Mouse (Mus musculus): Measurements from ENCODE around the gene Prr5l. TPM values are rescaled to one million over a fixed set of nuclear protein-coding genes. Genes with fewer than 3 reads are reported as not detected.

Gene Prr5l
- polyA plus RNA-seq, 1 experiment from 2014 or later = 38.1 TPM

DNA sequence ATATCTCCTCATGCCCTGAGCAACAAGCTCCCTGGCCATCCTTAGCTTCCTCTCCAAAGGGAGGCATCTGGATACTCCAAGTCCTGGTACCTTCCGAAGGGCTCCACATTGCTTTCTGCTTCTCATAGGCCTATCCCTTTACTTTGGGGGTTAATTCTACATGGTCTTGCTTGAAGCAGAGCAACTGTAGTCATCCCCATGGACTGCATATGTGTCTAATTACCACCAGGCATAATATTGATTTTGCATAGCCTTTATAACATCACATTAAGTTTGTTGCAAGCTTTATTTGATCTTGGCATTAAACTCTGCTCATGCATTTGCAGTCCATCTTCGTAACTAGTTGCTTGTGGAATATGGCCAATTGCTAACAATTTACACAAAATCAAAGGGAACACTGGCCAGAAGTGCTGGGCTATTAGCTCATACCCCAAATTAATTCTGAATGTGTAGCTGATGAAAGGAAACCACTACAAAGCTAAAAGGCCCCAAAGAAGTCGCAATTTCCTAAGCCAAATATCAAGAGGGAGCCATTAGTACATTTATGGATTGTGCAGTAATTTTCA, 21.8 kb downstream of the Prr5l start:
- Histone ChIP-seq H3K36me3 (ENCODE audit: insufficient read depth, low read length) (no peaks in the 10 kb centered on the region), H3K4me2 (ENCODE audit: low read length) (no peak overlapping the region), H3K4me1 (replicated peaks; ENCODE audit: insufficient read depth, low read length) (no peaks in the 10 kb centered on the region), H3K27ac (no peak overlapping the region), H3K4me3 (replicated peaks; ENCODE audit: low read depth, low read length) (no peak overlapping the region), H3K9ac (ENCODE audit: low read depth, low read length) (no peak overlapping the region), H3K27me3 (ENCODE audit: insufficient read depth, low read length) (no peaks in the 10 kb centered on the region), H3K9me3 (replicated peaks; ENCODE audit: low read length) (no peaks in the 10 kb centered on the region)
- TF ChIP-seq CTCF (IDR thresholded peaks at IDR 0.05; ENCODE audit: low read depth) = no peak
- ATAC-seq (replicated peaks; ENCODE audit: low FRiP score, low read depth) = no peak
- DNase-seq (ENCODE audit: low spot score) = no peak
- 91% methylated on average over 3 of the region's 3 CpGs for WGBS

- Histone ChIP-seq H3K4me2 (ENCODE audit: low read length) (no peak overlapping the region), H3K4me3 (replicated peaks; ENCODE audit: low read depth, low read length) (no peak overlapping the region), H3K36me3 (ENCODE audit: insufficient read depth, low read length) (no peaks in the 10 kb centered on the region), H3K27ac (no peak overlapping the region), H3K27me3 (ENCODE audit: insufficient read depth, low read length) (no peaks in the 10 kb centered on the region), H3K4me1 (replicated peaks; ENCODE audit: insufficient read depth, low read length) (no peaks in the 10 kb centered on the region), H3K9ac (ENCODE audit: low read depth, low read length) (no peak overlapping the region), H3K9me3 (replicated peaks; ENCODE audit: low read length) (no peaks in the 10 kb centered on the region)
- no peak for DNase-seq (ENCODE audit: low spot score)
- 79% methylated on average over 9 of the region's 9 CpGs for WGBS
- no peak for ATAC-seq (replicated peaks; ENCODE audit: low FRiP score, low read depth)
- no peak for TF ChIP-seq CTCF (IDR thresholded peaks at IDR 0.05; ENCODE audit: low read depth)
These were observed 26.7 kb downstream of the Prr5l start for GRCm38 (mm10) chr2:101856174-101856573.

- no peak overlapping the region for H3K27ac ChIP-seq
- no peak overlapping the region for H3K4me3 ChIP-seq (replicated peaks; ENCODE audit: low read depth, low read length)
- WGBS = 62% methylated on average over 7 of the region's 7 CpGs
- no peak for DNase-seq (ENCODE audit: low spot score)
- no peak overlapping the region for H3K4me2 ChIP-seq (ENCODE audit: low read length)
- H3K27me3 ChIP-seq (ENCODE audit: insufficient read depth, low read length) = no peaks in the 10 kb centered on the region
- no peak for ATAC-seq (replicated peaks; ENCODE audit: low FRiP score, low read depth)
- H3K4me1 ChIP-seq (replicated peaks; ENCODE audit: insufficient read depth, low read length) = no peaks in the 10 kb centered on the region
- H3K9me3 ChIP-seq (replicated peaks; ENCODE audit: low read length) = no peaks in the 10 kb centered on the region
- no peak overlapping the region for H3K9ac ChIP-seq (ENCODE audit: low read depth, low read length)
- no peak for TF ChIP-seq CTCF (IDR thresholded peaks at IDR 0.05; ENCODE audit: low read depth)
- H3K36me3 ChIP-seq (ENCODE audit: insufficient read depth, low read length) = no peaks in the 10 kb centered on the region
These were observed 28.0 kb downstream of the Prr5l start for GRCm38 (mm10) chr2:101854792-101855191.

- 54% methylated on average over 7 of the region's 7 CpGs for WGBS
- Histone ChIP-seq H3K4me1 (replicated peaks; ENCODE audit: insufficient read depth, low read length) (no peaks in the 10 kb centered on the region), H3K4me2 (ENCODE audit: low read length) (no peak overlapping the region), H3K9me3 (replicated peaks; ENCODE audit: low read length) (no peaks in the 10 kb centered on the region), H3K27ac (no peak overlapping the region), H3K9ac (ENCODE audit: low read depth, low read length) (no peak overlapping the region), H3K27me3 (ENCODE audit: insufficient read depth, low read length) (no peaks in the 10 kb centered on the region), H3K4me3 (replicated peaks; ENCODE audit: low read depth, low read length) (no peak overlapping the region), H3K36me3 (ENCODE audit: insufficient read depth, low read length) (no peaks in the 10 kb centered on the region)
- TF ChIP-seq CTCF (IDR thresholded peaks at IDR 0.05; ENCODE audit: low read depth) = no peak
- DNase-seq (ENCODE audit: low spot score) (no peak), ATAC-seq (replicated peaks; ENCODE audit: low FRiP score, low read depth) (no peak)
These were observed 40.1 kb downstream of the Prr5l start for GRCm38 (mm10) chr2:101842756-101843155.

DNA sequence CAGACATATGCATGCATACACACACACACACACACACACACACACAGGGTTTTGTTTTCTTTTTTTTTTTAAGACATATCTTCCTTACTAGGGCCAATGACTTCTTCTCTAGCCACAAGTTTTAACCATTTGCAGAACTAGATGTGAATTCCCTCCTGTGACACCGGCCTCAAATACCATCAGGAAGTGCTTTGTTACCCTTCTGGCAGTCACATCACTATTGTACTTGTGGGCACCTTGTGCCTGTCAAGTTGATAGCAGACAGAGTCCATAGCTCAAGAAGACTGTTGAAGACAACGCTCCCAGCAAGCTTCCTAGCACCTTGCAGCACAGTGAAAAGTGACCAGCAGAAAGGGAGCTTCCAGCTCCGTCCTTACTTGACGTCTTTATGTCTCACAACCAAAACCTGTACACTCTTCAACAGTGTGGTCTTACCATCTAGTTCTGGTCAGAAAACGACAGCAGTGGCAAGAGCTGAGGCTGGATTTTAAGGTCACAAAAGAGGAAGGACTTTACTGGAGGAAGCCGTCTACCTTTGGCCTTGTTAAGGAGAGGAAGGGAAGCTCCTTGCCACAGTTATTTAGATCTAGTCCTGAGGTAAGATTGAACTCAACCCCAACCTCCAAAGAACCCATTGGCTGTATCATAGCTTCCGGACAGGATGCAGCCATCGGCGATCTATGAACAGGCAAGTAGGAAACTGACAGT, 47.9 kb downstream of the Prr5l start:
- no peak for TF ChIP-seq CTCF (IDR thresholded peaks at IDR 0.05; ENCODE audit: low read depth)
- Histone ChIP-seq H3K9ac (ENCODE audit: low read depth, low read length) (no peak overlapping the region), H3K27ac (no peak overlapping the region), H3K27me3 (ENCODE audit: insufficient read depth, low read length) (no peaks in the 10 kb centered on the region), H3K4me1 (replicated peaks; ENCODE audit: insufficient read depth, low read length) (peaks cover 10% of the 10 kb centered on the region; the same call in 1 of the 2 replicates), H3K4me2 (ENCODE audit: low read length) (no peak overlapping the region), H3K9me3 (replicated peaks; ENCODE audit: low read length) (no peaks in the 10 kb centered on the region), H3K36me3 (ENCODE audit: insufficient read depth, low read length) (no peaks in the 10 kb centered on the region), H3K4me3 (replicated peaks; ENCODE audit: low read depth, low read length) (no peak overlapping the region)
- 83% methylated on average over 9 of the region's 9 CpGs for WGBS
- ATAC-seq (replicated peaks; ENCODE audit: low FRiP score, low read depth) = no peak
- DNase-seq (ENCODE audit: low spot score) = no peak

- ATAC-seq (replicated peaks; ENCODE audit: low FRiP score, low read depth) = no peak
- Histone ChIP-seq H3K4me3 (replicated peaks; ENCODE audit: low read depth, low read length) (no peak overlapping the region), H3K4me2 (ENCODE audit: low read length) (no peak overlapping the region), H3K27ac (no peak overlapping the region), H3K27me3 (ENCODE audit: insufficient read depth, low read length) (no peaks in the 10 kb centered on the region), H3K4me1 (replicated peaks; ENCODE audit: insufficient read depth, low read length) (peaks cover 18% of the 10 kb centered on the region), H3K36me3 (ENCODE audit: insufficient read depth, low read length) (no peaks in the 10 kb centered on the region), H3K9ac (ENCODE audit: low read depth, low read length) (no peak overlapping the region), H3K9me3 (replicated peaks; ENCODE audit: low read length) (no peaks in the 10 kb centered on the region)
- 77% methylated on average over 9 of the region's 9 CpGs for WGBS
- no peak for DNase-seq (ENCODE audit: low spot score)
- TF ChIP-seq CTCF (IDR thresholded peaks at IDR 0.05; ENCODE audit: low read depth) = no peak
These were observed 50.5 kb downstream of the Prr5l start for GRCm38 (mm10) chr2:101832361-101832760.

Data from kidney, postnatal 0 days (tissue).